Mouse (Mus musculus) hindbrain, embryonic 13.5 days (tissue): ENCODE measurements around the gene Rapgef2. TPM values are rescaled to one million over a fixed set of nuclear protein-coding genes. Genes with fewer than 3 reads are reported as not detected.
A peak's percentile ranks its signal among the peaks of the same experiment; 100 is the strongest.

Source experiments
- ATAC-seq: fragments of 200-750 bp; cut with Nextera tagmentation; 2 replicates; pipeline ENCODE4 v1.8.0; 2017; ENCODE audit warnings: moderate TSS enrichment; ENCODE audit not compliant: low FRiP score
- H3K27ac ChIP-seq: fragments of 300-500 bp; sonication (generic); 2 replicates; pipeline ENCODE4 v1.5.1; 2015; ENCODE audit warnings: inconsistent platforms, mild to moderate bottlenecking, moderate library complexity
- H3K27me3 ChIP-seq: fragments of 300-500 bp; sonication (generic); 2 replicates; pipeline ENCODE4 v1.6.1; 2015; ENCODE audit warnings: mild to moderate bottlenecking, inconsistent platforms
- H3K36me3 ChIP-seq: fragments of 300-500 bp; sonication (generic); 2 replicates; pipeline ENCODE4 v1.6.1; 2015; ENCODE audit warnings: mild to moderate bottlenecking, inconsistent platforms
- H3K4me1 ChIP-seq: fragments of 300-500 bp; sonication (generic); replicated peaks from 2 replicates; pipeline ENCODE4 v1.6.1; 2015; ENCODE audit warnings: inconsistent platforms
- H3K4me2 ChIP-seq: fragments of 300-500 bp; sonication (generic); 2 replicates; pipeline ENCODE4 v1.6.1; 2015; ENCODE audit warnings: inconsistent platforms, mild to moderate bottlenecking, moderate library complexity
- H3K4me3 ChIP-seq: fragments of 300-500 bp; sonication (generic); 2 replicates; pipeline ENCODE4 v1.5.1; 2015; ENCODE audit warnings: mild to moderate bottlenecking, inconsistent platforms
- H3K9ac ChIP-seq: fragments of 300-500 bp; sonication (generic); 2 replicates; pipeline ENCODE4 v1.6.1; 2015; ENCODE audit warnings: mild to moderate bottlenecking, inconsistent platforms
- H3K9me3 ChIP-seq: fragments of 300-500 bp; sonication (generic); 2 replicates; pipeline ENCODE4 v1.6.1; 2016; ENCODE audit warnings: inconsistent platforms
- WGBS: fragments of 180-500 bp; shearing (Covaris S2); methylation state at CpG from one replicate; pipeline ENCODE4 v1.1.7; 2015; 5-methylcytosine and 5-hydroxymethylcytosine counted together
- polyA plus RNA-seq: library from polyadenylated mRNA; unstranded; fragments of >200 nt; fragmentation: Nextera tagmentation; extraction: Ambion mirVana; gene quantifications from 2 replicates; pipeline ENCODE4 v1.2.1, GENCODE M21; 2015

Gene Rapgef2
- polyA plus RNA-seq, 1 experiment from 2014 or later = 9.5 TPM

GRCm38 (mm10) chr3:79127797-79128196, 158.5 kb downstream of the Rapgef2 start:
- ATAC-seq = no peak
- no peak overlapping the region for H3K27ac ChIP-seq
- H3K4me2 ChIP-seq = no peak overlapping the region
- H3K4me3 ChIP-seq = no peak overlapping the region
- WGBS = 97% methylated on average over 2 of the region's 2 CpGs
- no peaks in the 10 kb centered on the region for H3K36me3 ChIP-seq
- H3K4me1 ChIP-seq = peaks cover 10% of the 10 kb centered on the region
- H3K9me3 ChIP-seq = no peaks in the 10 kb centered on the region
- no peaks in the 10 kb centered on the region for H3K27me3 ChIP-seq
- H3K9ac ChIP-seq = no peak overlapping the region

- H3K36me3 ChIP-seq = no peaks in the 10 kb centered on the region
- H3K27me3 ChIP-seq = no peaks in the 10 kb centered on the region
- H3K27ac ChIP-seq = no peak overlapping the region
- WGBS = 92% methylated on average over 6 of the region's 6 CpGs
- H3K9me3 ChIP-seq = no peaks in the 10 kb centered on the region
- H3K4me3 ChIP-seq = no peak overlapping the region
- no peak overlapping the region for H3K4me2 ChIP-seq
- no peak overlapping the region for H3K9ac ChIP-seq
- peaks cover 10% of the 10 kb centered on the region for H3K4me1 ChIP-seq
- no peak for ATAC-seq
Measured at GRCm38 (mm10) chr3:79126857-79127256, 159.5 kb downstream of the Rapgef2 start.

GRCm38 (mm10) chr3:79121391-79121790, 164.9 kb downstream of the Rapgef2 start:
- Histone ChIP-seq H3K27ac (peak overlapping the region; percentile 69), H3K9me3 (no peaks in the 10 kb centered on the region), H3K4me1 (peaks cover 7% of the 10 kb centered on the region), H3K27me3 (no peaks in the 10 kb centered on the region), H3K36me3 (no peaks in the 10 kb centered on the region), H3K4me2 (no peak overlapping the region), H3K9ac (no peak overlapping the region), H3K4me3 (no peak overlapping the region)
- ATAC-seq = no peak
- 83% methylated on average over 7 of the region's 7 CpGs for WGBS

- Histone ChIP-seq H3K36me3 (no peaks in the 10 kb centered on the region), H3K9ac (no peak overlapping the region), H3K9me3 (no peaks in the 10 kb centered on the region), H3K4me3 (no peak overlapping the region), H3K27me3 (no peaks in the 10 kb centered on the region), H3K4me1 (peaks cover 7% of the 10 kb centered on the region), H3K27ac (no peak overlapping the region), H3K4me2 (no peak overlapping the region)
- no peak for ATAC-seq
- WGBS = 93% methylated on average over 12 of the region's 12 CpGs
Measured at GRCm38 (mm10) chr3:79119983-79120382, 166.3 kb downstream of the Rapgef2 start.

GRCm38 (mm10) chr3:79110153-79110552, 176.2 kb downstream of the Rapgef2 start:
- Histone ChIP-seq H3K36me3 (peaks cover 6% of the 10 kb centered on the region), H3K9ac (no peak overlapping the region), H3K4me1 (no peaks in the 10 kb centered on the region), H3K9me3 (no peaks in the 10 kb centered on the region; the same call in 1 of the 2 replicates), H3K27ac (no peak overlapping the region), H3K27me3 (no peaks in the 10 kb centered on the region), H3K4me3 (no peak overlapping the region), H3K4me2 (no peak overlapping the region)
- ATAC-seq = no peak
- 92% methylated on average over 6 of the region's 6 CpGs for WGBS

GRCm38 (mm10) chr3:79108246-79108645, 178.1 kb downstream of the Rapgef2 start:
- Histone ChIP-seq H3K27ac (no peak overlapping the region), H3K9ac (no peak overlapping the region), H3K9me3 (no peaks in the 10 kb centered on the region; the same call in 1 of the 2 replicates), H3K36me3 (peaks cover 11% of the 10 kb centered on the region), H3K27me3 (no peaks in the 10 kb centered on the region), H3K4me1 (no peaks in the 10 kb centered on the region), H3K4me3 (no peak overlapping the region), H3K4me2 (no peak overlapping the region)
- WGBS = 92% methylated on average over 6 of the region's 6 CpGs
- ATAC-seq = no peak

- no peak overlapping the region for H3K4me2 ChIP-seq
- no peaks in the 10 kb centered on the region; the same call in 1 of the 2 replicates for H3K9me3 ChIP-seq
- no peaks in the 10 kb centered on the region for H3K27me3 ChIP-seq
- WGBS = 87% methylated on average over 2 of the region's 2 CpGs
- peaks cover 19% of the 10 kb centered on the region for H3K36me3 ChIP-seq
- no peaks in the 10 kb centered on the region for H3K4me1 ChIP-seq
- no peak overlapping the region for H3K4me3 ChIP-seq
- no peak for ATAC-seq
- H3K27ac ChIP-seq = no peak overlapping the region
- no peak overlapping the region for H3K9ac ChIP-seq
Measured at GRCm38 (mm10) chr3:79106360-79106759, 180.0 kb downstream of the Rapgef2 start.

GRCm38 (mm10) chr3:79103604-79104003, 182.7 kb downstream of the Rapgef2 start:
- no peaks in the 10 kb centered on the region for H3K4me1 ChIP-seq
- H3K27me3 ChIP-seq = no peaks in the 10 kb centered on the region
- H3K27ac ChIP-seq = no peak overlapping the region
- 97% methylated on average over 9 of the region's 9 CpGs for WGBS
- H3K9me3 ChIP-seq = no peaks in the 10 kb centered on the region; the same call in 1 of the 2 replicates
- no peak for ATAC-seq
- no peak overlapping the region for H3K4me3 ChIP-seq
- H3K4me2 ChIP-seq = no peak overlapping the region
- peaks cover 22% of the 10 kb centered on the region for H3K36me3 ChIP-seq
- H3K9ac ChIP-seq = no peak overlapping the region

GRCm38 (mm10) chr3:79101737-79102136, 184.6 kb downstream of the Rapgef2 start:
- H3K27ac ChIP-seq = no peak overlapping the region
- H3K9me3 ChIP-seq = no peaks in the 10 kb centered on the region; the same call in 1 of the 2 replicates
- H3K4me1 ChIP-seq = no peaks in the 10 kb centered on the region
- peaks cover 31% of the 10 kb centered on the region for H3K36me3 ChIP-seq
- no peak overlapping the region for H3K4me2 ChIP-seq
- no peak overlapping the region for H3K4me3 ChIP-seq
- no peak overlapping the region for H3K9ac ChIP-seq
- no peaks in the 10 kb centered on the region for H3K27me3 ChIP-seq
- WGBS = 87% methylated on average over 6 of the region's 6 CpGs
- no peak for ATAC-seq

GRCm38 (mm10) chr3:79100831-79101230, 185.5 kb downstream of the Rapgef2 start:
- WGBS = 93% methylated on average over 7 of the region's 7 CpGs
- H3K27ac ChIP-seq = no peak overlapping the region
- no peaks in the 10 kb centered on the region for H3K27me3 ChIP-seq
- H3K9ac ChIP-seq = no peak overlapping the region
- H3K4me1 ChIP-seq = no peaks in the 10 kb centered on the region
- H3K9me3 ChIP-seq = no peaks in the 10 kb centered on the region
- no peak overlapping the region for H3K4me3 ChIP-seq
- ATAC-seq = no peak
- no peak overlapping the region for H3K4me2 ChIP-seq
- H3K36me3 ChIP-seq = peaks cover 31% of the 10 kb centered on the region

GRCm38 (mm10) chr3:79089091-79089490, 197.2 kb downstream of the Rapgef2 start:
- 79% methylated on average over 7 of the region's 7 CpGs for WGBS
- no peaks in the 10 kb centered on the region for H3K27me3 ChIP-seq
- H3K9ac ChIP-seq = no peak overlapping the region
- no peaks in the 10 kb centered on the region for H3K9me3 ChIP-seq
- no peaks in the 10 kb centered on the region for H3K4me1 ChIP-seq
- no peak overlapping the region for H3K4me3 ChIP-seq
- no peak overlapping the region for H3K4me2 ChIP-seq
- no peak overlapping the region for H3K27ac ChIP-seq
- ATAC-seq = no peak
- H3K36me3 ChIP-seq = peaks cover 83% of the 10 kb centered on the region

- Histone ChIP-seq H3K27me3 (no peaks in the 10 kb centered on the region), H3K9me3 (no peaks in the 10 kb centered on the region), H3K4me3 (no peak overlapping the region), H3K36me3 (peaks cover 84% of the 10 kb centered on the region), H3K27ac (no peak overlapping the region), H3K9ac (no peak overlapping the region), H3K4me2 (no peak overlapping the region), H3K4me1 (no peaks in the 10 kb centered on the region)
- 91% methylated on average over 5 of the region's 5 CpGs for WGBS
- no peak for ATAC-seq
Measured at GRCm38 (mm10) chr3:79088461-79088860, 197.9 kb downstream of the Rapgef2 start.

GRCm38 (mm10) chr3:79086282-79086681, 200.0 kb downstream of the Rapgef2 start:
- peaks cover 82% of the 10 kb centered on the region for H3K36me3 ChIP-seq
- no peak overlapping the region for H3K27ac ChIP-seq
- no peaks in the 10 kb centered on the region for H3K4me1 ChIP-seq
- no peaks in the 10 kb centered on the region for H3K27me3 ChIP-seq
- ATAC-seq = no peak
- H3K9me3 ChIP-seq = no peaks in the 10 kb centered on the region
- no peak overlapping the region for H3K9ac ChIP-seq
- 91% methylated on average over 4 of the region's 4 CpGs for WGBS
- no peak overlapping the region for H3K4me3 ChIP-seq
- no peak overlapping the region for H3K4me2 ChIP-seq
